Mouse (Mus musculus): ENCODE data around the gene Dbnl. TPM values are rescaled to one million over a fixed set of nuclear protein-coding genes. Genes with fewer than 3 reads are reported as not detected.

Gene Dbnl
- polyA plus RNA-seq, 1 experiment from 2014 or later: 88.0 TPM

GRCm38 (mm10) chr11:5796939-5797338 is 8.7 kb downstream of the Dbnl start:
- 87% methylated on average over 15 of the region's 15 CpGs for WGBS
- H3K4me2 ChIP-seq: no peak overlapping the region
- no peak overlapping the region for H3K4me3 ChIP-seq
- no peaks in the 10 kb centered on the region for H3K27me3 ChIP-seq (replicated peaks)
- no peak overlapping the region for H3K9ac ChIP-seq
- H3K4me1 ChIP-seq (replicated peaks): peaks cover 50% of the 10 kb centered on the region
- no peak overlapping the region for H3K27ac ChIP-seq (ENCODE audit: poor library complexity, severe bottlenecking)
- peaks cover 94% of the 10 kb centered on the region for H3K36me3 ChIP-seq
- no peaks in the 10 kb centered on the region for H3K9me3 ChIP-seq (replicated peaks)
- no peak for ATAC-seq (ENCODE audit: insufficient number of reproducible peaks, low FRiP score)

GRCm38 (mm10) chr11:5797371-5797770 is 9.1 kb downstream of the Dbnl start:
- Histone ChIP-seq H3K27me3 (replicated peaks) (no peaks in the 10 kb centered on the region), H3K27ac (ENCODE audit: poor library complexity, severe bottlenecking) (no peak overlapping the region), H3K9ac (no peak overlapping the region), H3K36me3 (peaks cover 90% of the 10 kb centered on the region), H3K4me1 (replicated peaks) (peaks cover 52% of the 10 kb centered on the region), H3K9me3 (replicated peaks) (no peaks in the 10 kb centered on the region), H3K4me2 (no peak overlapping the region), H3K4me3 (no peak overlapping the region)
- ATAC-seq (ENCODE audit: insufficient number of reproducible peaks, low FRiP score): no peak
- WGBS: 68% methylated on average over 11 of the region's 11 CpGs

GRCm38 (mm10) chr11:5797928-5798327 is 9.6 kb downstream of the Dbnl start:
- Histone ChIP-seq H3K27me3 (replicated peaks) (no peaks in the 10 kb centered on the region), H3K9me3 (replicated peaks) (no peaks in the 10 kb centered on the region), H3K4me3 (no peak overlapping the region), H3K9ac (no peak overlapping the region), H3K36me3 (peaks cover 84% of the 10 kb centered on the region), H3K4me1 (replicated peaks) (peaks cover 52% of the 10 kb centered on the region), H3K4me2 (no peak overlapping the region), H3K27ac (ENCODE audit: poor library complexity, severe bottlenecking) (no peak overlapping the region)
- 86% methylated on average over 5 of the region's 5 CpGs for WGBS
- no peak for ATAC-seq (ENCODE audit: insufficient number of reproducible peaks, low FRiP score)

- Histone ChIP-seq H3K4me2 (no peak overlapping the region), H3K4me1 (replicated peaks) (peaks cover 64% of the 10 kb centered on the region), H3K27ac (ENCODE audit: poor library complexity, severe bottlenecking) (no peak overlapping the region), H3K9ac (peak overlapping the region; percentile 46; the same call in 1 of the 2 replicates), H3K4me3 (no peak overlapping the region), H3K36me3 (peaks cover 67% of the 10 kb centered on the region), H3K9me3 (replicated peaks) (no peaks in the 10 kb centered on the region), H3K27me3 (replicated peaks) (no peaks in the 10 kb centered on the region)
- WGBS: 69% methylated on average over 17 of the region's 17 CpGs
- no peak for ATAC-seq (ENCODE audit: insufficient number of reproducible peaks, low FRiP score)
Measured at GRCm38 (mm10) chr11:5799621-5800490, 11.6 kb downstream of the Dbnl start.

- Histone ChIP-seq H3K27ac (ENCODE audit: poor library complexity, severe bottlenecking) (peak overlapping the region; percentile 87), H3K27me3 (replicated peaks) (no peaks in the 10 kb centered on the region), H3K4me3 (peak overlapping the region; percentile 57), H3K9ac (peak overlapping the region; percentile 82), H3K4me2 (peak overlapping the region; percentile 68), H3K4me1 (replicated peaks) (peaks cover 52% of the 10 kb centered on the region), H3K9me3 (replicated peaks) (no peaks in the 10 kb centered on the region), H3K36me3 (peaks cover 51% of the 10 kb centered on the region)
- WGBS: 90% methylated on average over 16 of the region's 16 CpGs
- no peak for ATAC-seq (ENCODE audit: insufficient number of reproducible peaks, low FRiP score)
Measured at GRCm38 (mm10) chr11:5801511-5801910, 13.2 kb downstream of the Dbnl start.

GRCm38 (mm10) chr11:5802005-5802404 is 13.7 kb downstream of the Dbnl start:
- WGBS: 46% methylated on average over 12 of the region's 12 CpGs
- Histone ChIP-seq H3K9ac (peak overlapping the region; percentile 82), H3K4me1 (replicated peaks) (peaks cover 52% of the 10 kb centered on the region), H3K9me3 (replicated peaks) (no peaks in the 10 kb centered on the region), H3K36me3 (peaks cover 46% of the 10 kb centered on the region), H3K27ac (ENCODE audit: poor library complexity, severe bottlenecking) (peak overlapping the region; percentile 87), H3K27me3 (replicated peaks) (no peaks in the 10 kb centered on the region), H3K4me3 (peak overlapping the region; percentile 57), H3K4me2 (peak overlapping the region; percentile 68)
- ATAC-seq (ENCODE audit: insufficient number of reproducible peaks, low FRiP score): no peak

GRCm38 (mm10) chr11:5802457-5803217 is 14.3 kb downstream of the Dbnl start:
- Histone ChIP-seq H3K9ac (peak overlapping the region; percentile 82), H3K27me3 (replicated peaks) (no peaks in the 10 kb centered on the region), H3K4me3 (peak overlapping the region; percentile 57), H3K36me3 (peaks cover 40% of the 10 kb centered on the region), H3K9me3 (replicated peaks) (no peaks in the 10 kb centered on the region), H3K27ac (ENCODE audit: poor library complexity, severe bottlenecking) (peak overlapping the region; percentile 87), H3K4me1 (replicated peaks) (peaks cover 49% of the 10 kb centered on the region), H3K4me2 (peak overlapping the region; percentile 68)
- ATAC-seq (ENCODE audit: insufficient number of reproducible peaks, low FRiP score): 0 out of 2 replicates have a peak, but pooled peaks have one; percentile 5
- 51% methylated on average over 8 of the region's 8 CpGs for WGBS

- peak; percentile 73 for ATAC-seq (ENCODE audit: insufficient number of reproducible peaks, low FRiP score)
- 14% methylated on average over 8 of the region's 8 CpGs for WGBS
Measured at GRCm38 (mm10) chr11:5803551-5803981, 15.3 kb downstream of the Dbnl start, which contains the start of gene Pgam2. TSS of gene Pgam2 (minus strand) at chr11:5803733.

GRCm38 (mm10) chr11:5804174-5804573 is 15.9 kb downstream of the Dbnl start:
- Histone ChIP-seq H3K4me2 (peak overlapping the region; percentile 68; the same call in 1 of the 2 replicates), H3K27me3 (replicated peaks) (no peaks in the 10 kb centered on the region), H3K36me3 (peaks cover 26% of the 10 kb centered on the region), H3K4me1 (replicated peaks) (peaks cover 41% of the 10 kb centered on the region), H3K9me3 (replicated peaks) (no peaks in the 10 kb centered on the region), H3K9ac (no peak overlapping the region), H3K27ac (ENCODE audit: poor library complexity, severe bottlenecking) (peak overlapping the region; percentile 87), H3K4me3 (no peak overlapping the region)
- 65% methylated on average over 5 of the region's 5 CpGs for WGBS
- ATAC-seq (ENCODE audit: insufficient number of reproducible peaks, low FRiP score): no peak

More at GRCm38 (mm10) chr11:5803551-5803981, 15.3 kb downstream of the Dbnl start, which contains the start of gene Pgam2:
- peak within 1 kb of the TSS; percentile 82 for H3K9ac ChIP-seq
- peak within 1 kb of the TSS; percentile 57 for H3K4me3 ChIP-seq
- H3K27me3 ChIP-seq (replicated peaks): no peaks in the 10 kb centered on the region
- peak within 1 kb of the TSS; percentile 68 for H3K4me2 ChIP-seq
- H3K9me3 ChIP-seq (replicated peaks): no peaks in the 10 kb centered on the region
- peaks cover 43% of the 10 kb centered on the region for H3K4me1 ChIP-seq (replicated peaks)
- peak within 1 kb of the TSS; percentile 87 for H3K27ac ChIP-seq (ENCODE audit: poor library complexity, severe bottlenecking)
- peaks cover 32% of the 10 kb centered on the region for H3K36me3 ChIP-seq

GRCm38 (mm10) chr11:5805711-5806110 is 17.4 kb downstream of the Dbnl start:
- 74% methylated on average over 3 of the region's 3 CpGs for whole genome bisulfite sequencing

GRCm38 (mm10) chr11:5807956-5808355 is 19.7 kb downstream of the Dbnl start:
- Histone ChIP-seq H3K4me1 (replicated peaks) (peaks cover 12% of the 10 kb centered on the region), H3K4me2 (no peak overlapping the region), H3K27ac (ENCODE audit: poor library complexity, severe bottlenecking) (no peak overlapping the region), H3K4me3 (no peak overlapping the region), H3K9me3 (replicated peaks) (no peaks in the 10 kb centered on the region), H3K9ac (no peak overlapping the region), H3K27me3 (replicated peaks) (no peaks in the 10 kb centered on the region), H3K36me3 (no peaks in the 10 kb centered on the region)
- 85% methylated on average over 9 of the region's 9 CpGs for WGBS
- peak; percentile 52; the same call in 1 of the 2 replicates for ATAC-seq (ENCODE audit: insufficient number of reproducible peaks, low FRiP score)

More at GRCm38 (mm10) chr11:5805711-5806110, 17.4 kb downstream of the Dbnl start:
- no peak overlapping the region for H3K4me2 ChIP-seq
- no peaks in the 10 kb centered on the region for H3K9me3 ChIP-seq (replicated peaks)
- H3K27me3 ChIP-seq (replicated peaks): no peaks in the 10 kb centered on the region
- peaks cover 26% of the 10 kb centered on the region for H3K4me1 ChIP-seq (replicated peaks)
- H3K9ac ChIP-seq: no peak overlapping the region
- no peak overlapping the region for H3K4me3 ChIP-seq
- no peak for ATAC-seq (ENCODE audit: insufficient number of reproducible peaks, low FRiP score)
- H3K36me3 ChIP-seq: peaks cover 10% of the 10 kb centered on the region
- H3K27ac ChIP-seq (ENCODE audit: poor library complexity, severe bottlenecking): no peak overlapping the region
